ENCODE assay signal across 8 mouse cellular contexts in the genomic region with DNA sequence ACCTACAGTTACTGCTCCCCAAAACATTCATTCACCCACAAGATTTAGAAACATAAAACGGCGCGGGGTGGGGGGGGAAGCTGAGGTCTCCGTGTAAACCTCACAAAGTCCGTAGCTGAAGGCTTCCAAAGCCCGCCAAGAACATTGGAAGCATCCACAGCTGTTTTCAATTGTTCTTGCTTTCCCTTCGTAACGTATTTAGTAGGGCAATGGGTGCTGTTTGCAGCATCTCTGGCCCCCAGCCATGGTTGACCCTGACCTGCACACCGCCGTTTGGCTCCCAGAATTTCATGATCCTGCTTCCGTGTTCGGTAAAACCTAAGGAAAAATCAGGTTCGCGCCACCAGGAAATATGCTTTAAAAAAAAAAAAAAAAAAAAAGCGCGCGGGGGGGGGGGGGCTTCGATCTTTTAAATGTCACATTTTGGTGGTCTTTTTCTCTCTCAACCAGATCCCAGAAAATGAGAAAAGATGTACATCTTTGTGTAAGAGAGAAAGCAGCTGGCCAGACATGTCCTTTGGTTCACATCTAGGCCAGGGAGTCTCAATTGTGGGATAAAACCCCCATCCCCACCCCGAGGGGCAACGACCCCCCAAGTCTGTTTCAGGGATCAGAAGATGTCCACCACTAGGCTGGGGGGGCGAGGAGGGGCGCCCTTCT. TPM values are rescaled to one million over a fixed set of nuclear protein-coding genes. Genes with fewer than 3 reads are reported as not detected.
DNase-seq lines count a peak whose midpoint lies in the region; ATAC-seq and TF ChIP-seq lines count a peak whose summit lies in the region.

No protein-coding gene starts in this region.

- H3K36me3 ChIP-seq in erythroblast, embryonic 14.5 days (ENCODE audit: control insufficient read depth): no peaks in the 10 kb centered on the region
- H3K36me3 ChIP-seq in intestine, embryonic 14.5 days (ENCODE audit: control insufficient read depth, insufficient read depth, low read length): no peaks in the 10 kb centered on the region
- H3K36me3 ChIP-seq in midbrain, embryonic 14.5 days (ENCODE audit: control insufficient read depth, insufficient read depth, low read length): no peaks in the 10 kb centered on the region

- H3K4me3 ChIP-seq in erythroblast, embryonic 14.5 days (replicated peaks): peak overlapping the region; percentile 45
- H3K4me3 ChIP-seq in embryonic fibroblast, embryonic 13.5 days (ENCODE audit: insufficient read depth, low read length): peak overlapping the region; percentile 55
- H3K4me3 ChIP-seq in intestine, embryonic 14.5 days (ENCODE audit: low read depth, low read length): peak overlapping the region; percentile 41
- H3K4me3 ChIP-seq in midbrain, embryonic 14.5 days (replicated peaks; ENCODE audit: low read depth, low read length): peak overlapping the region; percentile 53

- peak overlapping the region; percentile 57 for H3K9ac ChIP-seq in intestine, embryonic 14.5 days (ENCODE audit: low read length)
- H3K9ac ChIP-seq in midbrain, embryonic 14.5 days (replicated peaks; ENCODE audit: low read length): peak overlapping the region; percentile 81

- H3K9me3 ChIP-seq in erythroblast, embryonic 14.5 days (ENCODE audit: control insufficient read depth, low read length): peaks cover 18% of the 10 kb centered on the region
- H3K9me3 ChIP-seq in intestine, embryonic 14.5 days (ENCODE audit: control insufficient read depth, low read length): peaks cover 22% of the 10 kb centered on the region; the same call in 1 of the 2 replicates
- peaks cover 19% of the 10 kb centered on the region for H3K9me3 ChIP-seq in midbrain, embryonic 14.5 days (ENCODE audit: control insufficient read depth, low read length)

- peak; percentile 56 for DNase-seq in adrenal gland, adult 8-10 months
- DNase-seq in intestine, embryonic 14.5 days (ENCODE audit: low spot score): peak; percentile 74
- no peak for DNase-seq in midbrain, embryonic 14.5 days
- no peak for DNase-seq in B cell, adult 2 months
- DNase-seq in urinary bladder, postnatal 10 days (ENCODE audit: low spot score): no peak

- H3K27ac ChIP-seq in embryonic fibroblast, embryonic 13.5 days (ENCODE audit: insufficient read depth, low read length): peak overlapping the region; percentile 79
- H3K27ac ChIP-seq in intestine, embryonic 14.5 days (ENCODE audit: low read depth): peak overlapping the region; percentile 51
- H3K27ac ChIP-seq in midbrain, embryonic 14.5 days (replicated peaks; ENCODE audit: low read depth, low read length): peak overlapping the region; percentile 88

- peaks cover 35% of the 10 kb centered on the region for H3K27me3 ChIP-seq in erythroblast, embryonic 14.5 days (ENCODE audit: control insufficient read depth)
- H3K27me3 ChIP-seq in intestine, embryonic 14.5 days (replicated peaks; ENCODE audit: control insufficient read depth, insufficient read depth, low read length): no peaks in the 10 kb centered on the region
- no peaks in the 10 kb centered on the region for H3K27me3 ChIP-seq in midbrain, embryonic 14.5 days (ENCODE audit: control insufficient read depth, insufficient read depth, low read length)

- H3K4me1 ChIP-seq in erythroblast, embryonic 14.5 days (ENCODE audit: control insufficient read depth): peaks cover 23% of the 10 kb centered on the region
- no peaks in the 10 kb centered on the region for H3K4me1 ChIP-seq in embryonic fibroblast, embryonic 13.5 days (ENCODE audit: control insufficient read depth, insufficient read depth, low read length)
- peaks cover 12% of the 10 kb centered on the region for H3K4me1 ChIP-seq in intestine, embryonic 14.5 days (replicated peaks; ENCODE audit: control insufficient read depth, insufficient read depth, low read length)
- H3K4me1 ChIP-seq in midbrain, embryonic 14.5 days (ENCODE audit: control insufficient read depth, insufficient read depth, low read length): peaks cover 3% of the 10 kb centered on the region; the same call in 1 of the 2 replicates

- no peak; the same call in 1 of the 2 replicates for TF ChIP-seq POLR2A in embryonic fibroblast, embryonic 13.5 days (IDR thresholded peaks at IDR 0.05; ENCODE audit: low read depth, low read length)

- TF ChIP-seq CTCF in embryonic fibroblast, embryonic 13.5 days (IDR thresholded peaks at IDR 0.05; ENCODE audit: borderline replicate concordance, insufficient read depth, low read length): no peak

- H3K4me2 ChIP-seq in intestine, embryonic 14.5 days (ENCODE audit: low read length): peak overlapping the region; percentile 43
- H3K4me2 ChIP-seq in midbrain, embryonic 14.5 days (ENCODE audit: low read length): peak overlapping the region; percentile 65

- no peak for ATAC-seq in erythroblast, adult 5-6 weeks (replicated peaks; ENCODE audit: low FRiP score, poor library complexity, severe bottlenecking)
- ATAC-seq in intestine, embryonic 14.5 days (replicated peaks; ENCODE audit: low FRiP score, low TSS enrichment, low read depth): no peak
- no peak for ATAC-seq in midbrain, embryonic 14.5 days (ENCODE audit: low FRiP score, low TSS enrichment)

- WGBS in intestine, embryonic 14.5 days: 65% methylated on average over 22 of the region's 22 CpGs
- WGBS in midbrain, embryonic 14.5 days: 38% methylated on average over 22 of the region's 22 CpGs

RNA-seq across cellular contexts. Expression of a gene that starts 0.8 kb away (rescaled TPM):
- polyA plus RNA-seq in erythroblast, embryonic 14.5 days (2012): not detected in 2 replicates
- not detected in 2 replicates for total RNA-seq in erythroblast, adult 5-6 weeks (2015; ENCODE audit: low replicate concordance)
- total RNA-seq in erythroblast, adult 5-6 weeks (2017; ENCODE audit: low replicate concordance): 0.42 and 2.0 TPM in 2 replicates
- 10 to 100 TPM; 67.4 to 94.6 (median 82.5) TPM for total RNA-seq in adrenal gland, adult 8-10 months (2022)
- 65.1 and 73.8 TPM in 2 replicates for polyA plus RNA-seq in embryonic fibroblast, embryonic 13.5 days (2011; ENCODE audit: insufficient read length, low read depth, missing spikeins)
- 42.2 and 53.0 TPM in 2 replicates for polyA plus RNA-seq in intestine, embryonic 14.5 days (2014; fragmentation: Nextera tagmentation; extraction: Ambion mirVana)
- 47.3 and 51.0 TPM in 2 replicates for polyA plus RNA-seq in midbrain, embryonic 14.5 days (2014; fragmentation: Nextera tagmentation; extraction: Ambion mirVana)

RNA-seq across cellular contexts. Expression of a gene that starts 0.9 kb away (rescaled TPM):
- polyA plus RNA-seq in erythroblast, embryonic 14.5 days (2012): under 0.01 TPM in 1 of 2 replicates, not detected in the other
- total RNA-seq in erythroblast, adult 5-6 weeks (2015; ENCODE audit: low replicate concordance): 0.19 and 0.42 TPM in 2 replicates
- total RNA-seq in erythroblast, adult 5-6 weeks (2017; ENCODE audit: low replicate concordance): not detected in 2 replicates
- total RNA-seq in adrenal gland, adult 8-10 months (2022): 100 to 1,000 TPM; 229 to 471 (median 312) TPM
- 19.2 and 22.9 TPM in 2 replicates for polyA plus RNA-seq in embryonic fibroblast, embryonic 13.5 days (2011; ENCODE audit: insufficient read length, low read depth, missing spikeins)
- 5.9 and 6.6 TPM in 2 replicates for polyA plus RNA-seq in intestine, embryonic 14.5 days (2014; fragmentation: Nextera tagmentation; extraction: Ambion mirVana)
- 9.0 and 13.8 TPM in 2 replicates for polyA plus RNA-seq in midbrain, embryonic 14.5 days (2014; fragmentation: Nextera tagmentation; extraction: Ambion mirVana)

Comparison
In these comparisons a context has a peak if more than half of its experiments do, and no peak if none do; other contexts are left out.
1. DNase-seq: peak in adrenal gland, adult 8-10 months (single experiment) and intestine, embryonic 14.5 days (single experiment); none in midbrain, embryonic 14.5 days (single experiment), B cell, adult 2 months (0 of 2) and urinary bladder, postnatal 10 days (single experiment).
2. RNA of a gene that starts 0.8 kb away (polyA plus RNA-seq): 65.1 to 73.8 TPM in embryonic fibroblast, embryonic 13.5 days, 47.3 to 51.0 TPM in midbrain, embryonic 14.5 days and 42.2 to 53.0 TPM in intestine, embryonic 14.5 days; not detected in erythroblast, embryonic 14.5 days; every median in the first group is over 10 times any median in the second.
3. Peak in every context shown above with its lines, with median percentiles within 50 percentile points of each other: H3K4me3 ChIP-seq and H3K27ac ChIP-seq.